Mouse (Mus musculus): ENCODE results near the gene Sept9. TPM values are rescaled to one million over a fixed set of nuclear protein-coding genes. Genes with fewer than 3 reads are reported as not detected.

The Sept9 gene
- polyA plus RNA-seq, 1 experiment from 2014 or later = 179 TPM

DNA sequence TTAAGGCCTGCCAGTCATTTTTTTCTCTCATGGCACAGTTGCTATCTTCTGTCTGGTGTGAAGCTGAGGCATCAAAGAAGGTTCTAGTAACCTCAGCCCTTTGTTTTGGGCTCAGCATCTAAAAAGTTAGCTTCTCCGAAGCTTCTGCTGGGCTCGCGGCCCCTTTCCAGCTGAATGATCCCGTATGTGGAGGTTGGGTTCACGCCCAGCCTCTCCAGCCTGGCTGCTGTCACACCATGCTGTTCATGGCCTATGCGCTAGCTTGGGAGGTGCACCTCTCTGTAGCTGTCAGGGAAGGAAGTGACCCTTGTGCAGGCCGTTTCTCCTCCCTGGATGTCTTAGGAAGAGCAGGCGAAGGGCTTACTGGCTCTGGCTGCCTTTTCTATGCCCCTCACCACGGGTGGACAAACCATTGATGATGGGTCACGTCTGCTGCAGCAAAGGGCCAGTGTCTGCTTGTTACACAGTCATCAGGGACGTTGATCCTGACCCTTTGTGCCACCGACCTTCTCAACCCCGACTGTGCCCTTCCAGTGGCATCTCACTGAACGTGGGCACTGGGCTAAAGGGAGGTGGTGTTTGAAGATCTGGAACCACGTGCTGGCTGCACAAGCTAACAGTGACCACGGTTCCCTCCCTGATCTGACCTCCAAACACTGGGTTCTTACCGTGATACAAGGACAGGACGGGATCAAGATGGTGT is 50.0 kb downstream of the Sept9 start:
- ATAC-seq (ENCODE audit: low FRiP score, low read depth) = no peak
- Histone ChIP-seq H3K9me3 (no peaks in the 10 kb centered on the region), H3K27ac (no peak overlapping the region), H3K36me3 (no peaks in the 10 kb centered on the region), H3K4me3 (no peak overlapping the region), H3K4me1 (peaks cover 54% of the 10 kb centered on the region), H3K27me3 (no peaks in the 10 kb centered on the region), H3K9ac (no peak overlapping the region), H3K4me2 (replicated peaks) (no peak overlapping the region)
- WGBS = 81% methylated on average over 18 of the region's 18 CpGs

DNA sequence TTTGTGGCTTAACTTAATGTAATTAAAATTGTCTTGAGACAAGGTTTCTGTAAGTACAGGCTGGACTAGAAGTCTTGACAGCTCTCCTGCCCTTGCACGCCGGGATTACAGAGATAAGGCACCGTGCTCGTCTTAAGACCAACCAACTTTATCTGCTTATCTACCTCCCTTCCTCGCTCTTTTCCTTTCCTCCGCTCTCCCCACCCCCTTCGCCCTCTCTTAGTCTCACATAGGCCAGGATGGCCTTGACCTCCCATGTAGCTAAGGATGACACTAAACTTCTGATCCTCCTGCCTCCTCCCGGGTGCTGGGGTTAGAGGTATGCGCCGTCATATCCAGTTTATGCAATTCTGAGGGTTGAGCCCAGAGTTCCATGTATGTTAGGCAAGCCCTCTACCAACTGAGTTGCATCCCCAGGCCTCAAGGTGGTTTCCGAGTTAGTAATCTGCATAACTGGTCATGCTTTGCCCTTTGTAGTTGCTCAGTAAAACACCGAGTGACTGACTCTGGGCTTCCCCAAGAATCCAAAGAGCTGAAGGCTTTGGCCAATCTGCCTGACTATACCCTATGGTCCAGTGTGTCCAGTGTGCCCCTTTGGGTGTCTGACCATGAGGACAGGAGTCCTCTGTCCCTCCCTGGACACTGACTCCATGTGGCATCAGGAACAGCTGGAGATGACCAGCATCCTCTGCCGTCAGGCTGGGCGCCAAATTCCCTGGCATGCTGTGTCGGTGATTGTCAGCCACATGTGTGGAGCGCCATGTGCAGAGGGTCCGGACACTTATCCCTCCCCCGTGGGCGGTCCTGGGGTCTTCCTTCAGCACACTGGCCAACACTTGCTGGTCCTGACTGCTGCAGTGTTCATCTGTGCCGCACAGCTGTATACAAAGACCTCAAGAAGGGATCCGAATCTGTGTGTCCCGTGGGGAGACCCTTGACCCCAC is 50.8 kb downstream of the Sept9 start:
- H3K4me1 ChIP-seq = peaks cover 61% of the 10 kb centered on the region
- H3K4me2 ChIP-seq (replicated peaks) = no peak overlapping the region
- no peak overlapping the region for H3K27ac ChIP-seq
- H3K36me3 ChIP-seq = no peaks in the 10 kb centered on the region
- 89% methylated on average over 22 of the region's 22 CpGs for WGBS
- no peak overlapping the region for H3K4me3 ChIP-seq
- no peak for ATAC-seq (ENCODE audit: low FRiP score, low read depth)
- no peak overlapping the region for H3K9ac ChIP-seq
- no peaks in the 10 kb centered on the region for H3K9me3 ChIP-seq
- H3K27me3 ChIP-seq = no peaks in the 10 kb centered on the region

DNA sequence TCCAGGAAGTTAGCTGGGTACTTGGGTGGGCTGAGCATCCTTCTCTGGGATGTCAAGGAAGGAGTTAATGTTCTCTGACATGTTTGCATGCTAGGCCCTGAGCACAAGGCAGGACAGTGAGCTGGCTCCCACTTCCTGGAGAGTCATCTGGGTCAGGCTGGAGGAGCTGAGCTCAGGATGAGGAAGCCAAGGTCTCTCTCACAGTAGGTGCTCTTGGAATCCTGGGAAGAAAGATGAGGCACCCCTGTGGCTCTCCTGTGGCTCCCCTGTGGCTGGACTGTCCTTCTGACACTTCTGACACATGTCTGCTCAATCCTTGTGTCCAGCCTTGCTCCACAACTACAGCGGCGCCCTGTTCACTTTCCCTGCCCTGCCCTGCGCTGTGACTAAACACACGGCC is 52.3 kb downstream of the Sept9 start:
- no peak overlapping the region for H3K4me3 ChIP-seq
- no peaks in the 10 kb centered on the region for H3K27me3 ChIP-seq
- no peaks in the 10 kb centered on the region for H3K36me3 ChIP-seq
- WGBS = 83% methylated on average over 4 of the region's 4 CpGs
- ATAC-seq (ENCODE audit: low FRiP score, low read depth) = no peak
- H3K4me2 ChIP-seq (replicated peaks) = no peak overlapping the region
- peak overlapping the region; percentile 31; the same call in 1 of the 2 replicates for H3K9ac ChIP-seq
- no peak overlapping the region for H3K27ac ChIP-seq
- H3K9me3 ChIP-seq = no peaks in the 10 kb centered on the region
- peaks cover 66% of the 10 kb centered on the region for H3K4me1 ChIP-seq

DNA sequence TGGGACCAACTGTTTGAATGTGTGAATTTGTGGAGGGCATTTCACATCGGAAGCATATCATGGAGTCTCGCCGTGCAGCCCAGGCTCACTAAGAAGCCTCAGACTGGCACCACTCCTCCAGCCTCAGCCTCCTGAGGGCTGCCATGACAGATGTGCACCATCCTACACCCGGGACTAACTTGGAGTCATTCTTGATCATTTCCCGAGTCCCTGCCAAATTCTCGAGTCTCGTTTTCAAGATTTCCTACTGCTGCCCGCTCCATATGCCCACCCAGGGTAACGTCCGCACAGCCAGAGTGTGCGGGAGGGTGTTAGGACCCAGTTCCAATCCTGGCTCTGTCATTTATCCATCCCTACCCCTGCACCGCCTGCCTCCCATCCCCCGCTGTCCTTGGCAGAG is 53.4 kb downstream of the Sept9 start:
- WGBS = 84% methylated on average over 13 of the region's 13 CpGs
- no peak overlapping the region for H3K4me3 ChIP-seq
- 0 out of 2 replicates have a peak, but pooled peaks cover 5% of the 10 kb centered on the region for H3K9me3 ChIP-seq
- H3K27me3 ChIP-seq = no peaks in the 10 kb centered on the region
- H3K27ac ChIP-seq = no peak overlapping the region
- no peak overlapping the region for H3K9ac ChIP-seq
- H3K4me2 ChIP-seq (replicated peaks) = no peak overlapping the region
- peaks cover 4% of the 10 kb centered on the region for H3K36me3 ChIP-seq
- H3K4me1 ChIP-seq = peaks cover 58% of the 10 kb centered on the region
- ATAC-seq (ENCODE audit: low FRiP score, low read depth) = no peak

DNA sequence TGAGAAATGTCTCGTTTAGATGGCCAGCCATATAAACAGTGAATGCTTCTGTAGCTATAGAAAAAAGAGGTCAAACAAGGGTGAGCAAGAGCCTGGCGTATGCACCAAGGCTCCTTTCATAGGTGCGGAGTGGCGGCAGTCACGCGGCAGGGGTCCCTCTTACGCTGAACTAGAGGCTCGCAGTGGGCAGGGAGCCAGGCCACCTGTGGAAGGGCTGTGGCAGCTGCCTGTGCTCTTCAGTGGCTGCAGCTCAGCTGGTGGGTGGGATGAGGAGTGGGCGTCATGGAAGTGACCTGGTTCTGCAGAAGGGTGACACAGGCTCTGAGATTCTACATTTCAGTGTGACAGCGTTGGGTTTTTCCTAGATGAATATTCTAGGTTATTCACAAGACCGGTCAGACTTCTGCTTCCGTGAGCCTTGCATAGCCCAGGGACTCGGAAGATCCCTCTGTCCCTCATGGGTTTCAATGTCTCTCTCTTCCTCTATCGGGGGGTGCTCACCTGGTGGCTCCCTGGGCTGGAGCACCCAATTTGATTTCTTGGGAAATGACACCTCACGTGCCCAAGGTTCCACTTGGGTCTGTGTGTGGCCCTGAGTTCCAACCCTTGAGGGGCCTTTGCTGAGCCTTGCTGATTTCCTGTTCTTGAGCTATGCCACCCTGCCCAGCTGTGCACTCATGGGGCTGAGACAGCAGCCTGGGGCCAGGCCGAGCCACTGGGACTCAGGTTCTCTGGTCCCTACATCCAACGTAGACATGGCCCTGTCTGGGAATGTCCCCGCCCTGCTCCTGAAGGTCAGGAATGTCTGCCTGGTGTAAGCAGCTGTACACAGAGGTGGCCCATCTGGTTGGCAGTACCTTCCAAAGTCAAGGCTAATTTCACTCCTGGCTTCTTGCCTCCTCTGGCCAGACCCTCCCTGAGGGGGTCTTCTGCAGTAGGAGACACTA is 55.0 kb downstream of the Sept9 start:
- Histone ChIP-seq H3K36me3 (peaks cover 4% of the 10 kb centered on the region), H3K4me3 (no peak overlapping the region), H3K4me1 (peaks cover 42% of the 10 kb centered on the region), H3K27me3 (no peaks in the 10 kb centered on the region), H3K4me2 (replicated peaks) (no peak overlapping the region), H3K9me3 (0 out of 2 replicates have a peak, but pooled peaks cover 5% of the 10 kb centered on the region), H3K9ac (no peak overlapping the region), H3K27ac (0 out of 2 replicates have a peak overlapping the region, but pooled peaks have one; percentile 0)
- ATAC-seq (ENCODE audit: low FRiP score, low read depth) = peak; percentile 76
- WGBS = 53% methylated on average over 18 of the region's 18 CpGs

DNA sequence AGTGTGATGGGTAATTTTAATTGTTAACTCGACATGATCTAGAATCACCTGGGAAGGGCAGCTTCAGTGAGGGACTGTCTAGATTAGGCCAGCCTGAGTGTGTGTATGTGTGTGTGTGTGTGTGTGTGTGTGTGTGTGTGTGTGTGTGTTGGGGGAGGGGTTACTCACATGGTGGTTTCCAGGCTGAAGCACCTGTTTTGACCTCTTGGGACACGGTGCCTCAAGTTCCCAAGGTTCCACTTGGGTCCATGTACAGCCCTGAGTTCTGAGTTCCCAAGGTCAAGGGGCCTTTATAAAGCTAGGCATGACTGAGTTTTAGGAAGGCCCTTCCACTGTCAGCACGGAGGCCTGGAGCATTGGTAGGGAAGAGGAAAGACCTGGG is 55.6 kb downstream of the Sept9 start:
- peaks cover 39% of the 10 kb centered on the region for H3K4me1 ChIP-seq
- H3K4me2 ChIP-seq (replicated peaks) = no peak overlapping the region
- peaks cover 4% of the 10 kb centered on the region for H3K36me3 ChIP-seq
- 0 out of 2 replicates have a peak, but pooled peaks cover 5% of the 10 kb centered on the region for H3K9me3 ChIP-seq
- no peaks in the 10 kb centered on the region for H3K27me3 ChIP-seq
- H3K9ac ChIP-seq = no peak overlapping the region
- ATAC-seq (ENCODE audit: low FRiP score, low read depth) = no peak
- WGBS = 82% methylated on average over 3 of the region's 3 CpGs
- H3K27ac ChIP-seq = no peak overlapping the region
- no peak overlapping the region for H3K4me3 ChIP-seq

DNA sequence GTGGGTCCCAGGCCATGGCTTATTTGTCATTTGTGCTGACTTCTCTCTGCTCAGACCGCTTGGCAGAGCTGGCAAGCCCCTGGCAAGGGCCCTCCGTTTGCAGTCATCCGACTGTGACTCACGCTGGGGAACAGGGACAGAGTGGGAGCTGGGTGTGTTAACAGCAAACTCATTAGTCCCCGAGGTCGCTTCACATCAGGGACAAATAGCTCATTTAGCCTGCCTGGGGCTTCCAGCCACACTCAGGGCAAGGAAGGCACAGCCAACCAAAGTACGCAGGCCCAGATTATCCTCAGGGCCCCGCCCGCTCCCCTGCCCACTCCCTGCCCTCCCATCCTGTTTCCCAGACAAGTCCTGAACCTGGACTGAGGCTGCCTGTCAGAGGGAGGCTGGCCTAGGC is 56.6 kb downstream of the Sept9 start:
- H3K4me3 ChIP-seq = no peak overlapping the region

DNA sequence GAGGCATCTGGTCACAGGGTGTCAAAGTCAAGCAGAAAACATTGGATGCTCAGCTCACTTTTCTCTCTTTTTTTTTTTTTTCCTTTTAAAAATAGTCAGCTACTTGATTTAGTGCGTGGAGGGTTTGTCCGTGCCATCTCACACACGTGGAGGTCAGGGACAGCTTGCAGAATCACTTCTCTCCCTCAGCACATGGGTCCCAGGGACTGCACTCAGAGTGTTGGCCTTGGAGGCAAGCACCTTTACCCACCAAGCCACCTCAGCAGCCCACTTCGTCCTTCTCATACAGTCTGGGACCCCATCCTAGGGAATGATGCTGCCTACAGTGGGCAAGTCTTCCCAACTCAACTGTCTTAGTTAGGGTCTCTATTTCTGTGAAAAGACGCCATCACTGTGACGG is 57.4 kb downstream of the Sept9 start:
- H3K27ac ChIP-seq = no peak overlapping the region
- no peak for ATAC-seq (ENCODE audit: low FRiP score, low read depth)
- 95% methylated on average over 6 of the region's 6 CpGs for WGBS

More for the DNA sequence above, 56.6 kb downstream of the Sept9 start:
- no peak for ATAC-seq (ENCODE audit: low FRiP score, low read depth)
- Histone ChIP-seq H3K36me3 (peaks cover 4% of the 10 kb centered on the region), H3K9me3 (0 out of 2 replicates have a peak, but pooled peaks cover 5% of the 10 kb centered on the region), H3K27me3 (no peaks in the 10 kb centered on the region), H3K4me1 (peaks cover 43% of the 10 kb centered on the region), H3K9ac (no peak overlapping the region), H3K27ac (no peak overlapping the region; the same call in 1 of the 2 replicates), H3K4me2 (replicated peaks) (no peak overlapping the region)
- WGBS = 58% methylated on average over 9 of the region's 9 CpGs

DNA sequence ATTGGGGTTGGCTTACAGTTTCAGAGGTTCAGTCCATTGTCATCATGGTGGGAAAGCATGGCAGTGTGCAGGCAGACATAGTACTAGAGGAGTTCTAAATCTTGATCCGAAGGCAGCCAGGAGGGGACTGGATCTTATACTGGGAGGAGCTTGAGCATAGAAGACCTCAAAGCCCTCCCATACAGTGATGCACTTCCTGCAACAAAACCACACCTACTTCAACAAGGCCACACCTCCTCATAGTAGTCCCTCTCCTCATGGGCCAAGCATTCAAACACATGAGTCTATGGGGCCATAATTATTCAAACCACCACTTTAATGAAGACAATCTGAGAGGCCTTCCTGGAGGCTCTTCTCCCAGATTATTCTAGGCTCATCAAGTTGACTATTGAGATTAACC is 57.8 kb downstream of the Sept9 start:
- no peak overlapping the region for H3K9ac ChIP-seq
- H3K27ac ChIP-seq = no peak overlapping the region
- peaks cover 4% of the 10 kb centered on the region for H3K36me3 ChIP-seq
- H3K4me3 ChIP-seq = no peak overlapping the region
- no peaks in the 10 kb centered on the region for H3K27me3 ChIP-seq
- ATAC-seq (ENCODE audit: low FRiP score, low read depth) = no peak
- 100% methylated on average over 1 of the region's 1 CpGs for WGBS
- H3K9me3 ChIP-seq = 0 out of 2 replicates have a peak, but pooled peaks cover 5% of the 10 kb centered on the region
- peaks cover 38% of the 10 kb centered on the region for H3K4me1 ChIP-seq
- H3K4me2 ChIP-seq (replicated peaks) = no peak overlapping the region

More for the DNA sequence above, 57.4 kb downstream of the Sept9 start:
- Histone ChIP-seq H3K4me1 (peaks cover 38% of the 10 kb centered on the region), H3K4me3 (no peak overlapping the region), H3K4me2 (replicated peaks) (no peak overlapping the region), H3K27me3 (no peaks in the 10 kb centered on the region), H3K9me3 (0 out of 2 replicates have a peak, but pooled peaks cover 5% of the 10 kb centered on the region), H3K9ac (no peak overlapping the region), H3K36me3 (peaks cover 4% of the 10 kb centered on the region)

DNA sequence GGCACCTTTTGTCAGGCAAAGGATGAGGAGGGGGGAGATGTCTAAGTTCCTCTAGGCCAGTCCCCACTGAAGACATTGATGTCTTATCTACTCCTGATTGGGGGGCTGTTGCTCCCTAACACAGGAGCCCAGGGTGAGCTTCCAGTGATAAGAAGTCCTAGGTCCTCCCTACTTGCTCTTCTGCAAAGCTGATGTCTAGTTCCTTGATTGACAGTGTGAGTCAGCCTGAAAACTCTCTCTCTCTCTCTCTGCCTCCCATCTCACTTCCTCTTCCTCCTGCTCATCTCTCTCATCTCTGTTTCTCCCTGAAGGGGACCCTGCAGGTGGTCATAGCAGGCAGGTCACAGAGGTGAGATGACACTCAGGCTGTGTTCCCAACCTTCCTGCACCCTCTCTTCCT is 58.4 kb downstream of the Sept9 start:
- H3K9ac ChIP-seq = no peak overlapping the region
- no peak overlapping the region for H3K4me2 ChIP-seq (replicated peaks)
- H3K27ac ChIP-seq = no peak overlapping the region
- ATAC-seq (ENCODE audit: low FRiP score, low read depth) = no peak
- peaks cover 37% of the 10 kb centered on the region for H3K4me1 ChIP-seq
- no peaks in the 10 kb centered on the region for H3K27me3 ChIP-seq
- H3K36me3 ChIP-seq = peaks cover 4% of the 10 kb centered on the region
- H3K4me3 ChIP-seq = no peak overlapping the region
- 0 out of 2 replicates have a peak, but pooled peaks cover 5% of the 10 kb centered on the region for H3K9me3 ChIP-seq

DNA sequence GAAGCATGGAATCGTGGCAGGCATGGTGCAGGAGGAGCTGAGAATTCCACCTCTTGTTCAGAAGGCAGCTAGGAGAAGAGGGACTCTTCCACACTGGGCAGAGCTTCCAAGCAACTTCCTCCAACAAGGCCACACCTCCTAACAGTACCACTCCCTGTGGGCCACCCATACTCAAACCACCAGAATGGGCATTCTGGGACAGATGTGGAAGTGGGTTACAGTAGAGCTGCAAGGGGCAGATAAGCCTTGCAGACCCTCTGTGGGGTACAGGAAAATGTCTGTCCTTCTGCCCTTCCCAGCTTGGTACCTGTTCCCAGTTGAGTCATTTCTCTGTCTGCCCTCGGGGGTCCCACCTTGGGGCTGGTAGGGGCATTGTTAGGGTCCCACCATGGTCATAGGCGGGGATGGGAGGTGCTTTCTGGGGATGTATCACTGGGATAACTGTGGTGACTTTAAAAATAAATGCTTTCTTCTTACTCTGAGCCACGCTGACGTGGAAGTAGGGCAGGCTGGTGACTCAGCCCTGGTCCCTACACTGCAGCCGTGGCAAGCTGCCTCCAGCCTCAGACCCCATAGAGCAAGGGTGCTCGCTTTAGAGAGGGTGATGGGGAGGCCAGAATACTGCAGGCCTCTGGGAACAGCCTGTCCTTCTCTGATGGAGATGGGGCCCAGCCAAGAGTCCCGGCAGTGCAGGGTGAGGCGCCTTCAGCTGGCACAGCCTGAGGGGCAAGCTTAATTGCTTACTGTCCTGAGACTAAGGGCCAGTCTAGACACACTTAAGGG is 59.9 kb downstream of the Sept9 start:
- Histone ChIP-seq H3K27me3 (no peaks in the 10 kb centered on the region), H3K9me3 (0 out of 2 replicates have a peak, but pooled peaks cover 5% of the 10 kb centered on the region), H3K36me3 (peaks cover 4% of the 10 kb centered on the region), H3K4me1 (peaks cover 37% of the 10 kb centered on the region), H3K27ac (no peak overlapping the region), H3K4me3 (no peak overlapping the region), H3K4me2 (replicated peaks) (no peak overlapping the region), H3K9ac (no peak overlapping the region)
- ATAC-seq (ENCODE audit: low FRiP score, low read depth) = no peak
- 87% methylated on average over 9 of the region's 9 CpGs for whole genome bisulfite sequencing
